Mouse (Mus musculus): ENCODE measurements at regions not wholly inside any gene's neighbourhood (a gene's known extent, or its start where the extent isn't known, plus 50 kb on each side); places are given as distances from the start of the nearest gene placed in this dataset.

DNA sequence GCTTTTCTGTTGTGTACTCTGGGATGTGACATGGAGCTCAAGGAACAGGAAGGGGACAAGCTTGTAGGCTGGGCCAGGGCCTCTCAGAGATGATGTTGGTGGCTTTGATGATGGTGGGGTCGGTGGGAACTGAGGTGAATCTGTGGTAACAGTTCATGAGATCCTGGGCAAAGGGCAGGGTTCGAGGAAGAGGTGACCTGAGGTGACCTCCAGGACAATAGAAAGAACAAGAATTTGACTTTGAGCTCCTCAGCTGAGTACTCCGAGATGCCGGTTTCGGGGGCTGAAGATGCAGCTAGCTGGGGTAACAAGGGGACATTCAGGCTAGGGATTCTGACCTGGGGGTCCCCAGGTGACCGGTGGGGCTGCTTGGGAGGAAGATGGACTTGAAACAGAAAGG lies 57.5 kb upstream of the Eef2kmt start:
- TF ChIP-seq CTCF (IDR thresholded peaks at IDR 0.05; ENCODE audit: low read depth, low read length) (no peak), GATA1 (IDR thresholded peaks at IDR 0.05; ENCODE audit: borderline replicate concordance, low read length) (no peak), TAL1 (conservative IDR thresholded peaks at IDR 0.05; ENCODE audit: low read depth, low read length) (no peak), GATA2 (IDR thresholded peaks at IDR 0.05; ENCODE audit: borderline replicate concordance, low read depth, low read length) (no peak)

Data from G1E (cell line).